Mouse (Mus musculus): ENCODE measurements at regions not wholly inside any gene's neighbourhood (a gene's known extent, or its start where the extent isn't known, plus 50 kb on each side); places are given as distances from the start of the nearest gene placed in this dataset.

DNA sequence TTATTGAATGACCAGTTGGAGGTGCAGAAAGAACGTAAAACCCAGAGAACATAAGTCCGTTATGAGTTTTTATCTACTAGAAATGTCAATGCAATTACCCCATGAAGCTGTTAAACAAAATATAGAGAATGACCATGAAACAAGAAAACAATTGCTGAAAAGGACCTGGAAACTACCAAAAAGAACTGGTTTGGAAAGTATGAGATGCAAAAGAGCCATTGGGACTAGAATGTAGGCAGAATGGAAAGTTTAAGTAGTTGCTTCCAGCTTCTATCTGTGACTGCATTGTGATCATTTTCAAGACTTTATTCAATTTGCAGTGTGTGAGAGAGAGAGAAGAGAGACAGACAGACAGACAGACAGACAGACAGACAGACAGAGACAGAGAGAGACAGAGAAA is 216.1 kb downstream of the Antxr2 start:
- TF ChIP-seq CTCF (IDR thresholded peaks at IDR 0.05; ENCODE audit: low read depth) (no peak), EP300 (optimal IDR thresholded peaks at IDR 0.05) (no peak)
